23 mouse cellular contexts compared by ENCODE assay signal in the genomic region with DNA sequence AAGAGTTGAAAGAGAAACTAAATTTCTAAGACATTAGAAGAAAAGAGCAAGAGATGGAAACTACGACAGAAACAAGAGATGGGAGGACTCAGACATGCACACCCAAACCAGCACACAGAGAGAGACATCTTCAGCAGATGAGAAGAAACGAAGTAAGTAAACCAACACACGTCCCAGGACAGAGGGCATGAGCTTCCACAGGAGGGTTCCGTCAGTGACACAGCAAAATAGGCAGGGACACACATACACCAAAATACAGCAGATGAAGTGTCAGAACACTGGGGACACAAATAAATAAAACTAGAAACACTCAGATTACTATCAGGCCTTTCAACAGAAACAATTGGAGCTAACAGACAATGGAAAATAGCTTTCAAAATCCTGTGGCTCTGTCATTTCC. TPM values are rescaled to one million over a fixed set of nuclear protein-coding genes. Genes with fewer than 3 reads are reported as not detected.
"Had no signal": no experiment of that assay in that cellular context is flagged by ENCODE, and none has a peak within 500 bp of the region (broad histone marks: within the 10 kb centered on the region; RNA-seq: fewer than 3 reads in every experiment).

No protein-coding gene starts in this region.

- DNase-seq: midbrain, embryonic 14.5 days; retina, postnatal 1 day; right cerebral cortex, adult 18-20 months; right cerebral cortex, postnatal 25 days; right cerebral cortex, postnatal 4 days; spleen, adult 18-20 months; thymus, adult 18-20 months; thymus, postnatal 14 days; thymus, postnatal 36 days had no signal

- H3K4me3 ChIP-seq: limb, embryonic 15.5 days; liver, embryonic 12.5 days; lung, embryonic 15.5 days; midbrain, embryonic 10.5 days; midbrain, embryonic 12.5 days; myocyte; neural tube, embryonic 13.5 days; neural tube, embryonic 15.5 days had no signal

- H3K9ac ChIP-seq: limb, embryonic 15.5 days; liver, embryonic 12.5 days; liver, embryonic 14.5 days; lung, embryonic 15.5 days; midbrain, embryonic 12.5 days; neural tube, embryonic 13.5 days; neural tube, embryonic 15.5 days had no signal

- H3K27me3 ChIP-seq: limb, embryonic 15.5 days; liver, embryonic 12.5 days; lung, embryonic 15.5 days; midbrain, embryonic 12.5 days; neural tube, embryonic 13.5 days; neural tube, embryonic 15.5 days had no signal

- H3K4me1 ChIP-seq: liver, embryonic 12.5 days; lung, embryonic 15.5 days; midbrain, embryonic 10.5 days; midbrain, embryonic 12.5 days; neural tube, embryonic 13.5 days; neural tube, embryonic 15.5 days had no signal

- H3K4me2 ChIP-seq: limb, embryonic 15.5 days; liver, embryonic 12.5 days; lung, embryonic 15.5 days; midbrain, embryonic 12.5 days; neural tube, embryonic 13.5 days; neural tube, embryonic 15.5 days had no signal

- ATAC-seq: liver, embryonic 12.5 days; midbrain, embryonic 16.5 days had no signal

- H3K27ac ChIP-seq: limb, embryonic 15.5 days; liver, embryonic 12.5 days; liver, embryonic 14.5 days; lung, embryonic 15.5 days; midbrain, embryonic 10.5 days; midbrain, embryonic 12.5 days; neural tube, embryonic 13.5 days; neural tube, embryonic 15.5 days had no signal

- H3K9me3 ChIP-seq: limb, embryonic 15.5 days; liver, embryonic 12.5 days; lung, embryonic 15.5 days; midbrain, embryonic 10.5 days; midbrain, embryonic 12.5 days; neural tube, embryonic 13.5 days; neural tube, embryonic 15.5 days had no signal

RNA-seq across cellular contexts. Expression of a gene that starts 58.1 kb away (rescaled TPM):
- polyA plus RNA-seq: liver, embryonic 12.5 days; liver, embryonic 16.5 days; midbrain, embryonic 10.5 days; midbrain, embryonic 12.5 days; midbrain, embryonic 14.5 days; midbrain, embryonic 16.5 days; neural tube, embryonic 11.5 days; neural tube, embryonic 13.5 days; neural tube, embryonic 15.5 days; stomach, embryonic 14.5 days; thymus, postnatal 0 days had no signal
